Mouse (Mus musculus) neural tube, embryonic 13.5 days (tissue): Measurements from ENCODE around the gene Psma3. TPM values are rescaled to one million over a fixed set of nuclear protein-coding genes. Genes with fewer than 3 reads are reported as not detected.

ENCODE experiments used
- ATAC-seq: fragments of 200-750 bp; cut with Nextera tagmentation; 2 replicates; pipeline ENCODE4 v1.8.0; 2017; ENCODE audit warnings: low read depth, mild to moderate bottlenecking, moderate TSS enrichment, moderate library complexity
- H3K27ac ChIP-seq: fragments of 300-500 bp; sonication (generic); replicated peaks from 2 replicates; pipeline ENCODE4 v1.5.1; 2015; ENCODE audit warnings: moderate library complexity, mild to moderate bottlenecking, inconsistent platforms
- H3K27me3 ChIP-seq: fragments of 300-500 bp; sonication (generic); 2 replicates; pipeline ENCODE4 v1.6.1; 2015; ENCODE audit warnings: mild to moderate bottlenecking, inconsistent platforms
- H3K36me3 ChIP-seq: fragments of 300-500 bp; sonication (generic); 2 replicates; pipeline ENCODE4 v1.6.1; 2015; ENCODE audit warnings: mild to moderate bottlenecking, inconsistent platforms
- H3K4me1 ChIP-seq: fragments of 300-500 bp; sonication (generic); replicated peaks from 2 replicates; pipeline ENCODE4 v1.6.1; 2015; ENCODE audit warnings: inconsistent platforms
- H3K4me2 ChIP-seq: fragments of 300-500 bp; sonication (generic); 2 replicates; pipeline ENCODE4 v1.6.1; 2015; ENCODE audit warnings: inconsistent platforms, mild to moderate bottlenecking, moderate library complexity
- H3K4me3 ChIP-seq: fragments of 300-500 bp; sonication (generic); 2 replicates; pipeline ENCODE4 v1.5.1; 2015; ENCODE audit warnings: mild to moderate bottlenecking, inconsistent platforms
- H3K9ac ChIP-seq: fragments of 300-500 bp; sonication (generic); 2 replicates; pipeline ENCODE4 v1.6.1; 2015; ENCODE audit warnings: moderate library complexity, mild to moderate bottlenecking, inconsistent platforms
- H3K9me3 ChIP-seq: fragments of 300-500 bp; sonication (generic); 2 replicates; pipeline ENCODE4 v1.6.1; 2016; ENCODE audit warnings: inconsistent platforms
- WGBS: fragments of 180-500 bp; shearing (Covaris S2); methylation state at CpG from one replicate; pipeline ENCODE4 v1.1.7; 2015; 5-methylcytosine and 5-hydroxymethylcytosine counted together
- polyA plus RNA-seq: library from polyadenylated mRNA; unstranded; fragments of >200 nt; fragmentation: Nextera tagmentation; extraction: Ambion mirVana; gene quantifications from 2 replicates; pipeline ENCODE4 v1.2.1, GENCODE M21; 2015

Psma3 gene
- polyA plus RNA-seq, 1 experiment from 2014 or later, result 626 TPM

DNA sequence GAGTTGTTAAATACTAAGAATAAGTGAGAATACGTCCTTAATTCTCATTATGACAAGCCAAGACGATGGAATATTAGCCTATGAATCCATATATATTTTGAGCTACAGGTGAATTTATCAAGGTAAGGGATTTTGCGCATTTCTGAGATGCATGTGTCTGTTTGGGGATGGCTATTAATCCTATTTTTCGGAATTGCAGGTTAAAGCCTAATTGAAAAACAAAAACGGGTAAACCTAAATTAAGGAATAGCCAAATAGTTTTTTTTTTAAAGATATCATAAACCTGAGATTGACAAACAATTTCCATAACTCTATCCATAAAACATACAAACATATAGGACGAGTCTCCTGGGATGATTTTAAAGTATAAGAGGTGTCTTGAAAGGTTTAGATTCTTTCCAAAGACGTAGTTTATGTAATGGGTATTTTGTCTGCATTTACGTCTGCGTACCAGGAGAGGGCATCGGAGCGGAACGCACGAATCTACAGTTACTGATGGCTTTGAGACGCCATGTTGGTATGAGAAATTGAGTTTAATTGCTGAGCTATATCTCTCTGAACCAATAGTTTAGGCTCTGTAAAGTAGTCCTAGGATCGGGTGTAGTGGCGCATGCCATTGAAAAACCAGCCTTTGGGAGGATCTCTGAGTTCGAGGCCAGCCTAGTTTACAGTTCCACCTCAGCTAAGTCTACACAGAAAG lies 4.8 kb upstream of the Psma3 start:
- no peaks in the 10 kb centered on the region for H3K9me3 ChIP-seq
- peak overlapping the region; percentile 54 for H3K4me2 ChIP-seq
- WGBS, result 4% methylated on average over 17 of the region's 17 CpGs
- H3K4me1 ChIP-seq, result peaks cover 7% of the 10 kb centered on the region
- peak overlapping the region; percentile 50; the same call in 1 of the 2 replicates for H3K9ac ChIP-seq
- peaks cover 2% of the 10 kb centered on the region; the same call in 1 of the 2 replicates for H3K36me3 ChIP-seq
- H3K27me3 ChIP-seq, result no peaks in the 10 kb centered on the region
- H3K27ac ChIP-seq, result 0 out of 2 replicates have a peak overlapping the region, but pooled peaks have one; percentile 34
- H3K4me3 ChIP-seq, result peak overlapping the region; percentile 38
- no peak for ATAC-seq

DNA sequence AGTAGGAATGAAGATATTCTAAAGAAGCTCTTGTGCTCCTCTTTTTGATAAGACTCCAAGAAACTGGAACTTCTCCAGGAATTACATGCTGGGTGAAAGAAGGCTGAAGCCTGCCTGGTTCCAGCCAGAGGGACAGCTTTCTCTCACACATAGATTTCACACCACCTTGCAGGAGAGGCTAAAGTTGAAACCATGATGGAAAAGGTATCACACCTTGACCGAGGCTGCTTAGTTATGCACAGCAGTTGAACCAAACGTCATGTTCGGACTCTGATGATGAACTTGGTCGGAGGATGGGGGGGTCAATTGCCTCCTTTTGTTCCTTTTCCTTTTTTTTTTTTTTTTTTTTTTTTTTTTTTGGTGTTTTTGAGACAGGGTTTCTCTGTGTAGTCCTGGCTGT lies 590 bp upstream of the Psma3 start:
- H3K9me3 ChIP-seq, result no peaks in the 10 kb centered on the region
- H3K4me1 ChIP-seq, result peaks cover 15% of the 10 kb centered on the region
- no peak for ATAC-seq
- 90% methylated on average over 4 of the region's 4 CpGs for WGBS
- H3K9ac ChIP-seq, result no peak overlapping the region
- H3K4me3 ChIP-seq, result peak overlapping the region; percentile 99; the same call in 1 of the 2 replicates
- peak overlapping the region; percentile 83; the same call in 1 of the 2 replicates for H3K27ac ChIP-seq
- no peaks in the 10 kb centered on the region for H3K27me3 ChIP-seq
- peak overlapping the region; percentile 81 for H3K4me2 ChIP-seq
- peaks cover 6% of the 10 kb centered on the region for H3K36me3 ChIP-seq

DNA sequence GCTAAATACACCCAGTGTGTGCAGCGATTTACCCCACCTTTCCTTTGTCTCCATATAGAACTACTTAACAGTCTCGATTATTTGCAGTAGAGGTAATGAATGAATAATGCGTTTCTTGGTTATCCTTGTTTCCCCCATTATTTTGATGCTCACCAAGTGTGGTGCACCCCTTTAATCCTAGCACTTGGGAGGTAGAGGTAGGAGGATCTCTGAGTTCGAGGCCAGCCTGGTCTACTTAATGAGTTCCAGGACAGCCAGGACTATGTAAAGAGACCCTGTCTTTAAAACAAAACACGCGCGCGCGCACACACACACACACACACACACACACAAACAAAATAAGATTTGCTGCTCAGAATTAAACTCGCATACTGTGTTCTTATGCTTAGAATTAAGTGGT lies 985 bp downstream of the Psma3 start:
- Histone ChIP-seq H3K27ac (peak overlapping the region; percentile 98), H3K4me2 (peak overlapping the region; percentile 81), H3K4me1 (peaks cover 15% of the 10 kb centered on the region), H3K9me3 (no peaks in the 10 kb centered on the region), H3K27me3 (no peaks in the 10 kb centered on the region), H3K9ac (peak overlapping the region; percentile 98), H3K36me3 (peaks cover 20% of the 10 kb centered on the region), H3K4me3 (peak overlapping the region; percentile 99)
- no peak for ATAC-seq
- WGBS, result 27% methylated on average over 10 of the region's 10 CpGs

DNA sequence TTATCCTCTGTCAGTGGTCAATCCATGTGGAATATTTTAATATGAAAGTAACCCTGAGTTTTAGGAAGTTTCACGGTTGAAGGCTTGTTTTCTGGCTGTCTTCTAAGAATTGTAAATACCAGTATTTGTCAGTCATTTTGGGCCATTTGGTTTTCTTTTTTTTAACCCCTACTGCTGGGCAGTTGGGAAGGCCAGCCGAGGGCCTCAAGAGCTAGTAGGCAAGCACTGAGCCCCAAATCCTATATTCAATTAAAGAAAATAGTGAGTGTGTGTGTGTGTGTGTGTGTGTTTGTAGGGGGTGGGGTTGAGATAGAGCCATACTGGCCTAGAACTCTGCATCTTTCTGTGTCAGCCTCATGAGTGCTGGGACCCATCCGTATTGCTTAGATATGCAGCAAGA lies 1.5 kb downstream of the Psma3 start:
- no peaks in the 10 kb centered on the region for H3K27me3 ChIP-seq
- WGBS, result 75% methylated on average over 3 of the region's 3 CpGs
- peaks cover 15% of the 10 kb centered on the region for H3K4me1 ChIP-seq
- peaks cover 24% of the 10 kb centered on the region for H3K36me3 ChIP-seq
- H3K27ac ChIP-seq, result no peak overlapping the region
- H3K9ac ChIP-seq, result peak overlapping the region; percentile 98
- H3K9me3 ChIP-seq, result no peaks in the 10 kb centered on the region
- H3K4me3 ChIP-seq, result peak overlapping the region; percentile 99
- H3K4me2 ChIP-seq, result peak overlapping the region; percentile 81
- ATAC-seq, result no peak

DNA sequence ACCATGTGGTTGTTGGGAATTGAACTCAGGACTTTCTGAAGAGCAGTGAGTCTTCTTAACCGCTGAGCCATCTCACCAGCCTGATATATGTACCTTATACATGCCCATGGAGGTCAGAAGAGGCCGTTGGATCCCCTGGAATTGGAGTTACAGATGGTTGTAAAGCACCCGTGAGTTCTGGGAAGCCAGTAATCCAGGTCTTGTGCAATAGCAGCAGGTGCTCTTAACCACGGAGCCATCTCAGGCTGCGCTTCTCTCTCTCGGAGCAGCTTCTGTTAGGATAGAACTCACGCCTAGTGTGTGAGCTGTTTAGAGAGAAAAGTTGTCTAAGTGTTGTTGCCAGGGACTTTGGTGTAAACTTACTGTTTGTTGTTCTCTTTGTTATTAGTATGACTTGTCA lies 3.9 kb downstream of the Psma3 start:
- peaks cover 15% of the 10 kb centered on the region for H3K4me1 ChIP-seq
- H3K36me3 ChIP-seq, result peaks cover 41% of the 10 kb centered on the region
- H3K9ac ChIP-seq, result no peak overlapping the region
- H3K27me3 ChIP-seq, result no peaks in the 10 kb centered on the region
- WGBS, result 88% methylated on average over 7 of the region's 7 CpGs
- no peak overlapping the region for H3K4me2 ChIP-seq
- H3K9me3 ChIP-seq, result no peaks in the 10 kb centered on the region
- H3K4me3 ChIP-seq, result no peak overlapping the region
- no peak overlapping the region for H3K27ac ChIP-seq
- ATAC-seq, result no peak

DNA sequence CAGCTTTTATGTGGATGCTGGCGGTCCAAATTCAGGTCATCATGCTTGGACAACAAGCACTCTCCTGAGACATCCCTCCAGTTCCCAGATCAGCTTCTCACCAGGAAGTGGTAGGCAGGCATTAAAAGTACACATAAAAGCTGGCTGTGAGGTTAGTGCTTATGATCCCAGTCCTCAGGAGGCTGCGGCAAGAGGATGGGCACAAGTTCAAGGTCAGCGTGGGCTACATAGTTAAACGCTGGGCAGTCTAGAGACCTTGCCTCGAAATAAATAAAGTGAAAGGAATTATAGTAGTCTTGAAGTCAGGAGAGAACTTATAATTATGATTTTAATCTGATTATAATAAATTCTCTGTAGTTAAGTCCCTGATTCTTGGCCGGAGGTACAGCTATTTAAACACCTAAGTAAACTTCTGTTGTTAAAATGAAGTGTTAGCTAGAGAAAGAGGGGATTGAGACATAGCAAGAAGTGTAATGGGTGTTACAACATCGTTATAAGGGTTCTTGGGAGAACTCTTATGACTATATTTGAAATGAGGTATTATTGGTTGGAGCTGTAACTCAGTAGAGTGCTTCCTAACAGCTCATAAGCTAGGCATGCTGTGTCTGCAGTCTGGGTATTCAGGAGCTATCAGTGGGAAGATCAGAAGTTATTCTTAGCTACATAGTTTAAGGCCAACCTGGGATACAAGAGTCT lies 10.6 kb downstream of the Psma3 start:
- ATAC-seq, result no peak
- H3K27me3 ChIP-seq, result no peaks in the 10 kb centered on the region
- peaks cover 86% of the 10 kb centered on the region for H3K36me3 ChIP-seq

DNA sequence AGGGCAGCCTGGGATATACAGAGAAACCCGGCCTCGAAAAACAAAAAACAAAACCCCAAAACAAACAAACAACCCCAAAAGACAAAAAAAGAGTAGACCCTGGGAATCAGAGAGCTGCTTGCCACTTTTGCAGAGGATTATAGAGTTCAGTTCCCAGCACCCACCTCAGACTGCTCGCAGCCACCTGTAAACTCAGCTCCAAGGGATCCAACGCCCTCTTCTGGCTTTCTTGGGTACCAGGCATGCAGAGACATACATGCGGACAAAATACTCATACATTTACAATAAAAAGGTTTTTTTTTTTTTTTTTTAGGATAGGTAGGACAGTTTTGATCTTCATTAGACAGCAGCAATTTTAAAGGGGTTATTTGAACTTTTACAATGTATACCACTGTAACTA lies 22.8 kb downstream of the Psma3 start:
- H3K4me2 ChIP-seq, result no peak overlapping the region
- peaks cover 59% of the 10 kb centered on the region for H3K36me3 ChIP-seq
- H3K27ac ChIP-seq, result no peak overlapping the region
- no peaks in the 10 kb centered on the region for H3K27me3 ChIP-seq
- no peaks in the 10 kb centered on the region for H3K9me3 ChIP-seq
- H3K4me1 ChIP-seq, result peaks cover 9% of the 10 kb centered on the region
- no peak for ATAC-seq
- 93% methylated on average over 5 of the region's 5 CpGs for whole genome bisulfite sequencing
- no peak overlapping the region for H3K9ac ChIP-seq
- no peak overlapping the region for H3K4me3 ChIP-seq

More for the DNA sequence above, 10.6 kb downstream of the Psma3 start:
- Histone ChIP-seq H3K4me1 (no peaks in the 10 kb centered on the region), H3K27ac (no peak overlapping the region), H3K9ac (no peak overlapping the region), H3K4me2 (no peak overlapping the region), H3K9me3 (no peaks in the 10 kb centered on the region), H3K4me3 (no peak overlapping the region)
- WGBS, result 93% methylated on average over 7 of the region's 7 CpGs

DNA sequence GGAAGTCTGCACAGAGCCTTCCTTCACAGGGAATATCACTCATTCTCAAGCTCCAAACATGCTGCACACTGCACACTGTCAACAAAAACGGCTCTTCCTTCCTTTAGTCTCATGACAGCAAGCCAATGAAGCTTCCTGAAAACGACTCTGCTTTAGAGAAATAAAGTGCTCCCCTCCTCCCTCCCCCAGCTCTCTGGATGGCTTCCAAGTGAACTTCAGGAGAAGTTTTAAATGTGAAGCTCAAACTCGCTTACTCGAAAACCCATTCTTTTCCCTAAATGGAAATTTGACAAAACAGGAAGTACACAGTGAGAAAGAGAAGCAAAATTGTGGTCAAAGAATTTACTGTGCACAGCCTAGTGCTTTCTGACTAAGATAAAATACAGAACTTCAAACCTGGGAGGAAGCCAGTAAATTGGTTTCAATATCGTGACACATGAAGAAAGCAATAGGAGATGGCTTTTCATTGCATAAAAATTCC lies 25.0 kb downstream of the Psma3 start:
- 49% methylated on average over 5 of the region's 5 CpGs for WGBS
- Histone ChIP-seq H3K27ac (peak overlapping the region; percentile 28; the same call in 1 of the 2 replicates), H3K9ac (no peak overlapping the region), H3K36me3 (peaks cover 52% of the 10 kb centered on the region), H3K9me3 (no peaks in the 10 kb centered on the region), H3K27me3 (no peaks in the 10 kb centered on the region), H3K4me1 (peaks cover 9% of the 10 kb centered on the region), H3K4me3 (no peak overlapping the region), H3K4me2 (no peak overlapping the region)
- ATAC-seq, result no peak

DNA sequence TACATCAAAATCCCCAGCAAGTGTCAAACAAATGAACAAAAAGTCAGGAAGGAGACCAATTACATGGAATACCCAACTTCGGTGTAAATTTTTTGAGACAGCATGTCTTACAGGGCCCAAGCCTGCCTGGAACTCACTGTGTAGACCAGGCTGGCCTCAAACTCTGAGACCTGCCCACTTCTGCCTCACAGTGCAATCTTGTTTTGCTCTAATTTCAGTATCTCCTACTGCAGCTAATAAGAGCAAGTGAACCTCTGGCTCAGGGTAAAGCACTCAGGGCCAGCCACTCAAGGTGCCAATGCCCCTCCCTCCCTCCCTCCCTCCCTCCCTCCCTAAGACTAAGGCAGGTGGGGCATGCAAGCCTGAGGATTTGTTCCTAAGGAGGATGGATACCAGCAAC lies 25.9 kb downstream of the Psma3 start:
- Histone ChIP-seq H3K27me3 (no peaks in the 10 kb centered on the region), H3K9me3 (no peaks in the 10 kb centered on the region), H3K4me2 (no peak overlapping the region), H3K4me3 (no peak overlapping the region), H3K36me3 (peaks cover 54% of the 10 kb centered on the region), H3K27ac (no peak overlapping the region), H3K9ac (no peak overlapping the region), H3K4me1 (peaks cover 9% of the 10 kb centered on the region)
- 82% methylated on average over 1 of the region's 1 CpGs for WGBS
- ATAC-seq, result no peak

DNA sequence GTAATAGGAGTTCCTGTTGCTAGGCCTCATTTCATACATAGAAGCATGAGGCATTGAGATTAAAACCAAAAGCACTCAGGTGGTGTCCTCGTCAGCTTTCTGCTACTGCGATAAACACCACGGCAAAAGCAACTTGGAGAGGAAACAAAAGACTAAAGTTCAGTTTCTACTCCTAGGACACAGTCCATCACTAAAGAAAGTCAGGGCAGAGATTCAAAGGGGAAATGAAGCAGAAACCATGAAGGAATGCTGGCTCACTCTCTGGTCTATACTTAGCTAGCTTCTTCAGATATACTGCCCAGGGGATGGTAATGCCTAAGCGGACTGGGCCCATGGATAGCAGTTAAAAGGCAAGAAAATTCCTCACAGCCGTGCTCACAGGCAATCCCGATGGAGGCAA lies 27.0 kb downstream of the Psma3 start:
- Histone ChIP-seq H3K27ac (peak overlapping the region; percentile 33; the same call in 1 of the 2 replicates), H3K4me1 (peaks cover 9% of the 10 kb centered on the region), H3K4me3 (no peak overlapping the region), H3K4me2 (no peak overlapping the region), H3K36me3 (peaks cover 54% of the 10 kb centered on the region), H3K9me3 (no peaks in the 10 kb centered on the region), H3K9ac (no peak overlapping the region), H3K27me3 (no peaks in the 10 kb centered on the region)
- ATAC-seq, result no peak
- 53% methylated on average over 6 of the region's 6 CpGs for WGBS

DNA sequence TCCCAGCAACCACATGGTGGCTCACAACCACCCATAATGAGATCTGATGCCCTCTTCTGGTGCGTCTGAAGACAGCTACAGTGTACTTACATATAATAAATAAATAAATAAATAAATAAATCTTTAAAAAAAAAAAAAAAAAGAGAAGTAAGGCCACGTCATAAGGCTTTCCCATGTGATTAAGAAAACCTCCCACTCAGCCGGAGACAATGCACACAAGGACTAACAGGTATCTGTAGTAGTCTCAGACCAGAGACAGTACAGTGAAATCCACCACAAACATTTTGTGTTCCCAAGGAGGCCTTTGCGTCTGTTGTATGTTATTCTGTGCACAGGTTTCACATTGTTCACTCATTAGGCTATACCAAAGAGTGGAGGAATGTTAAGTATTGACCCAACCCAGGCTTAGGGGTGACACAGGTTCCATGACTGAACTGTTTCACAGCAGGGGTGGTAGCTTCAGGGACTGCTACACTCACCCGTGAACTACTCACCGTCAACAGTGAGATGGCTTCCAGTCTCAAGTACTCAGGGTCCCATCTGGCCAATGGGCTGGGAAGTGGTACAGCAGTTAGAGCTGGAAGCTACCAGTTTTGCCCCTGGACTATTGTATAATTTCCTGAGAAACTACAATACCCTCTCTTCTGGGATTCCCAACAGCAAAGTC lies 29.5 kb downstream of the Psma3 start:
- Histone ChIP-seq H3K27ac (no peak overlapping the region), H3K9ac (no peak overlapping the region), H3K27me3 (no peaks in the 10 kb centered on the region), H3K9me3 (no peaks in the 10 kb centered on the region), H3K36me3 (peaks cover 63% of the 10 kb centered on the region), H3K4me1 (peaks cover 6% of the 10 kb centered on the region), H3K4me2 (no peak overlapping the region), H3K4me3 (no peak overlapping the region)
- WGBS, result 85% methylated on average over 5 of the region's 6 CpGs
- ATAC-seq, result no peak

DNA sequence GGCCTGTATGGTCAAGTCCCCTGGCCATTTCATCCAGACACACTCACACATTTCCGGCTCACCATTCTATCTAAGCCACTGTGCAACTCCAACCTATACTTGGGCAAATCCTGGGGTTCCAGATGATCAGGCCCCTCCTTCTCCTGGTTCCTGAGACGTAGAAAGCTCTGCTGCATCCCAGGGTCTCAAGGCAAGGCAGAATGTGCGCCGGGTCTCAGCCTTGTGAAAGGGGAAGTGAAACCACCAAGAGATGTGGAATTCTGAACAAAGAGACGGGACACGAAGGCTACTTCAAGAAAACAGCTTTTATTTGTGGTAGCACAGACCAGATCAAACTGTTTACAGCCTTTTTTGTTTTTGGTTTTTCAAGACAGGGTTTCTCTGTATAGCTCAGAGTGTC lies 31.7 kb downstream of the Psma3 start:
- ATAC-seq, result no peak

More for the DNA sequence above, 31.7 kb downstream of the Psma3 start:
- no peaks in the 10 kb centered on the region for H3K27me3 ChIP-seq
- no peak overlapping the region for H3K4me3 ChIP-seq
- H3K9me3 ChIP-seq, result no peaks in the 10 kb centered on the region
- H3K4me1 ChIP-seq, result no peaks in the 10 kb centered on the region
- 96% methylated on average over 6 of the region's 6 CpGs for WGBS
- no peak overlapping the region for H3K27ac ChIP-seq
- H3K4me2 ChIP-seq, result no peak overlapping the region
- H3K36me3 ChIP-seq, result peaks cover 67% of the 10 kb centered on the region
- no peak overlapping the region for H3K9ac ChIP-seq
